Mouse (Mus musculus) kidney, adult 11 months (tissue): ENCODE results near the gene Rsrp1.
"Not testable (repeated sequence)": the region's sequence is repeated elsewhere in the genome, so short reads cannot be mapped to it uniquely, and the experiment has no call there.

ENCODE experiments used
- DNase-seq: peaks from one replicate; pipeline ENCODE4 v3.0.0; 2022

The Rsrp1 gene

GRCm38 (mm10) chr4:134923258-134924018 lies at the start of gene Rsrp1:
Gene Rsrp1, plus strand, starts transcription at chr4:134923592.
- DNase-seq, result peak; percentile 97

- no peak for DNase-seq
Observed at GRCm38 (mm10) chr4:134876171-134876570, 47.2 kb upstream of the Rsrp1 start.

GRCm38 (mm10) chr4:134879410-134879981 lies 43.9 kb upstream of the Rsrp1 start:
- DNase-seq, result peak; percentile 55

- DNase-seq, result no peak
Observed at GRCm38 (mm10) chr4:134880041-134880440, 43.4 kb upstream of the Rsrp1 start.

GRCm38 (mm10) chr4:134883266-134883665 lies 40.1 kb upstream of the Rsrp1 start:
- DNase-seq, result peak; percentile 25

- no peak for DNase-seq
Observed at GRCm38 (mm10) chr4:134883808-134884207, 39.6 kb upstream of the Rsrp1 start.

- DNase-seq, result no peak
Observed at GRCm38 (mm10) chr4:134884364-134884763, 39.0 kb upstream of the Rsrp1 start.

GRCm38 (mm10) chr4:134892096-134892495 lies 31.3 kb upstream of the Rsrp1 start:
- peak; percentile 45 for DNase-seq

GRCm38 (mm10) chr4:134897256-134897655 lies 26.1 kb upstream of the Rsrp1 start:
- DNase-seq, result no peak

GRCm38 (mm10) chr4:134901126-134901525 lies 22.3 kb upstream of the Rsrp1 start:
- DNase-seq, result no peak

GRCm38 (mm10) chr4:134903046-134903445 lies 20.3 kb upstream of the Rsrp1 start:
- no peak for DNase-seq

- not testable (repeated sequence) for DNase-seq
Observed at GRCm38 (mm10) chr4:134911406-134911805, 12.0 kb upstream of the Rsrp1 start.

GRCm38 (mm10) chr4:134913413-134913812 lies 10.0 kb upstream of the Rsrp1 start:
- DNase-seq, result peak; percentile 58

- no peak for DNase-seq
Observed at GRCm38 (mm10) chr4:134914122-134914863, 9.1 kb upstream of the Rsrp1 start.

- DNase-seq, result peak; percentile 92
Observed at GRCm38 (mm10) chr4:134914864-134915209, 8.6 kb upstream of the Rsrp1 start, which contains the start of gene Tmem50a. Gene Tmem50a, minus strand, starts transcription at chr4:134915024.

- DNase-seq, result no peak
Observed at GRCm38 (mm10) chr4:134915223-134916050, 8.0 kb upstream of the Rsrp1 start.

- no peak for DNase-seq
Observed at GRCm38 (mm10) chr4:134917194-134917593, 6.2 kb upstream of the Rsrp1 start.

- DNase-seq, result peak; percentile 78
Observed at GRCm38 (mm10) chr4:134918381-134918780, 5.0 kb upstream of the Rsrp1 start.

GRCm38 (mm10) chr4:134919733-134920540 lies 3.5 kb upstream of the Rsrp1 start:
- DNase-seq, result no peak

GRCm38 (mm10) chr4:134920631-134921030 lies 2.8 kb upstream of the Rsrp1 start:
- no peak for DNase-seq

GRCm38 (mm10) chr4:134921703-134922102 lies 1.7 kb upstream of the Rsrp1 start:
- no peak for DNase-seq
